Mouse (Mus musculus): ENCODE measurements around the gene Masp2. TPM values are rescaled to one million over a fixed set of nuclear protein-coding genes. Genes with fewer than 3 reads are reported as not detected.

Masp2 gene
- polyA plus RNA-seq, 1 experiment from 2014 or later, result 0.27 TPM

DNA sequence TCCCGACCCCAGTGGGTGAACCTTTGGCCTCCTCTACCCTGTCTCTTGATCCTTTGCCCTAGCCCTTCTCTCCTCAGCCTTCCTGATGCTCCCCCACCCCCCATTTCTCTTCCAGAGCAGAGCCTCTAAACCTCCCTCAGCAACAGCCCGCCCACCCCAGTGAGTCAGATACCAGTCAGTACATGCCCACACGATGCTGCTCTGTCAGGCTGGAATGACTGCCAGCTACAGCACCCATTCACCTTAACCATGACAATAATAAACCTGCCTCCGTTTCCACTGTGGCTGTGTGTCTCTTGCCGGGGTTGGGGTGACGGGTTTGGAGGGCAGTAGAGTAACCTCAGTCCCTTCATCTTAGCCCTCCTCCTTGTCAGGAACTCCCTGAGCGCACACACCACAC is 1.8 kb downstream of the Masp2 start:
- peaks cover 4% of the 10 kb centered on the region; the same call in 1 of the 2 replicates for H3K36me3 ChIP-seq (replicated peaks)
- ATAC-seq (ENCODE audit: low FRiP score), result no peak
- H3K4me3 ChIP-seq (replicated peaks), result no peak overlapping the region
- WGBS, result 85% methylated on average over 7 of the region's 7 CpGs
- H3K27me3 ChIP-seq, result no peaks in the 10 kb centered on the region
- H3K27ac ChIP-seq, result no peak overlapping the region
- no peak overlapping the region for H3K4me2 ChIP-seq
- H3K4me1 ChIP-seq, result no peaks in the 10 kb centered on the region
- H3K9me3 ChIP-seq, result no peaks in the 10 kb centered on the region
- H3K9ac ChIP-seq, result no peak overlapping the region

DNA sequence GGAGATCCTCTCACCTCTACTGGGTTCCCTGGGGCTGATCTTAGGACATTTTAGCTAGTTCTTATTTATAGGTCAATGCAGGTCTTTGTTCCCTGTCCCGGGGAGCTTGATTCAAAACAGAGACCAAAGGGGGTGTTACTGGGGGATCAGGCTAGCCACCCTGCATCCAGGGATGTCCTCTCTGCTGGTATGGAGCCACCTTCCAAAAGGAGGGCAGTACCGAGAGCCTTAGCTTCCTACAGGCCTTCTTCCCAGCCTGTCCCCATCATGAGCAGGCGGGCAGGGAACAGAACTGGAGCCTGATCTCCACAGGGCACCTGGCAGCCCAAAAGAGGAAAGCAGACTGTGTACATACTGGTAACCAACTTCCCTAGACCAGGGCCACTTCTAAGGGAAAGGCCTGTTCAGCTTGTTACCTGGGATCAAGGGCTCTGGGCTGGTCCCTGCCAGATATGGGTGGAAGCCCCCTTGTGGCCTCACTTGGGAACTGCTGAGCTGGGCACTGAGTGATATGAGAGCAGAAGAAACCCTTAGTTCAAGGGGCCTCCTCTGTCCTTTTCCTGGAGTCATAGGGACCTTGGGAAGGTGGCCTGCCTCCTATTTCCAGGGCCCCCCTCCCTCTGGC is 2.3 kb downstream of the Masp2 start:
- H3K27me3 ChIP-seq, result no peaks in the 10 kb centered on the region
- H3K27ac ChIP-seq, result no peak overlapping the region
- no peaks in the 10 kb centered on the region for H3K9me3 ChIP-seq
- no peaks in the 10 kb centered on the region; the same call in 1 of the 2 replicates for H3K36me3 ChIP-seq (replicated peaks)
- no peak overlapping the region for H3K4me2 ChIP-seq
- H3K9ac ChIP-seq, result no peak overlapping the region
- H3K4me3 ChIP-seq (replicated peaks), result no peak overlapping the region
- WGBS, result 89% methylated on average over 3 of the region's 3 CpGs
- H3K4me1 ChIP-seq, result no peaks in the 10 kb centered on the region
- ATAC-seq (ENCODE audit: low FRiP score), result peak; percentile 50; the same call in 1 of the 2 replicates

DNA sequence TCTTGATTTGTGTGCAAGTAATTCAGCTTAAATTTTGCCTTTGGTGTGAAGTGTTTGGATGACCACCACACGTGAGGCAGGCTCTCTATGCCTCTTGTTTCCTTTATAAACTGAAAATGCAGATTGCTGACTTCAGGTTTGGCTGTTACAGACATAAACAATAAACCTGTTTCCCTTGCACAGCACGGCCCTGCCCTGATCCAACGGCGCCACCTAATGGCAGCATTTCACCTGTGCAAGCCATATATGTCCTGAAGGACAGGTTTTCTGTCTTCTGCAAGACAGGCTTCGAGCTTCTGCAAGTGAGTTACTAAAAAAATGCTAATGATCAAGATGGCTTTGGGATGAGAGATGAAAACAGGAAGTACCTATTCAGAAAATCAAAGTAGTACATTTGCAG is 5.4 kb downstream of the Masp2 start:
- no peaks in the 10 kb centered on the region for H3K9me3 ChIP-seq
- H3K9ac ChIP-seq, result no peak overlapping the region
- H3K4me1 ChIP-seq, result no peaks in the 10 kb centered on the region
- H3K4me2 ChIP-seq, result no peak overlapping the region
- no peak for ATAC-seq (ENCODE audit: low FRiP score)
- H3K36me3 ChIP-seq (replicated peaks), result peaks cover 4% of the 10 kb centered on the region
- H3K27ac ChIP-seq, result no peak overlapping the region
- H3K4me3 ChIP-seq (replicated peaks), result no peak overlapping the region
- no peaks in the 10 kb centered on the region for H3K27me3 ChIP-seq
- 28% methylated on average over 5 of the region's 5 CpGs for WGBS

DNA sequence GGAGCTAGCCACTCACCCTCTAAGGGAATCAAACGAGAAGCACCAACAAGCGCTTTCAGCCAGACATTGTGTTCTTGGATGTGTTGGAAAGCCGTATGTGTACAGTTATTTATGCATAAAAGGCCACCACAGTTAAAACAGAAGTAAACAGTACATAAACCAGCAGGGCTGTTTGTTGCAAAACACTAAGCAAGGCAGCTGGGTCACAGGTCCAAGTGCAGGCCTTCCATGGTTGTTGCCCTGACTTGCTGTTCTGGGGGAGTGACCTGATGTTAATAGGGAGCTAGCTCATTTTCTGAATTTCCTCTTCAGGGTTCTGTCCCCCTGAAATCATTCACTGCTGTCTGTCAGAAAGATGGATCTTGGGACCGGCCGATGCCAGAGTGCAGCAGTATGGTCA is 7.5 kb downstream of the Masp2 start:
- Histone ChIP-seq H3K4me1 (peaks cover 7% of the 10 kb centered on the region; the same call in 1 of the 2 replicates), H3K9me3 (no peaks in the 10 kb centered on the region), H3K27me3 (no peaks in the 10 kb centered on the region), H3K9ac (no peak overlapping the region), H3K4me3 (replicated peaks) (no peak overlapping the region), H3K4me2 (no peak overlapping the region), H3K27ac (peak overlapping the region; percentile 25; the same call in 1 of the 2 replicates), H3K36me3 (replicated peaks) (peaks cover 19% of the 10 kb centered on the region)
- no peak for ATAC-seq (ENCODE audit: low FRiP score)
- 89% methylated on average over 5 of the region's 5 CpGs for WGBS

DNA sequence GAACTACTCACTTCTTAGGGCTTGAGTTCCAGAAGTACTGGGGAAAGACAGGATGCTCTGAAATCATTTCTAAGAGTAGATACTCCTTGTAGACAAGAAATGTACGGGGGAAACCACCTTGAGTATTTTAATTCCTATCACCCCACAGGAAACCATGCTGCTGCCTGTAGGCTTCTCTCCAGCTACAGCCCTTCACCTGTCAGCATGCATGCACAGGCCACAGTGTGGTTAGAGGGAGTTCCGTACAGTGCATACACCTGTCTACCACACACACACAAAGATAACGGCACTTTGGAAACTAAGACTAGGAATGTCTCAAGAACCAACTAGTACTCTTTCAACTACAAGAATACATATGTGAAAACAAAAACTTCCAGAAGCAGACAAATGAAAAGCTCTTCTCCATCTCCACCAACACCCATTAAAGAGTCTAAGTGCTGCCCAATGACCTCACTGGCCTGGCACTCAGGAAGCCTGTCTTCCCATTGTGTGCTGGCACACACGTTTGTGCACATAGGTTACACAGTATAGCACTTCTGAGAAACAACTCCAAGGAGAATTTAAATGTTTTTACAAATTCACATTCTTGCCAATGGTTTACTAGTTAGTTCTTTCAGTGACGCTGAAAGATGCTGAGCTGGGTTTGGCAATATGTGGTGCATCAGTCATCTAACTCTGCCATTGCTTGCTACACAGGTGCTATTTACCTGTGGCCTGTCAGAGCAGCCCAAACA is 8.4 kb downstream of the Masp2 start:
- no peak overlapping the region for H3K9ac ChIP-seq
- WGBS, result 72% methylated on average over 5 of the region's 5 CpGs
- no peak overlapping the region for H3K27ac ChIP-seq
- ATAC-seq (ENCODE audit: low FRiP score), result no peak
- H3K27me3 ChIP-seq, result no peaks in the 10 kb centered on the region
- no peak overlapping the region for H3K4me3 ChIP-seq (replicated peaks)
- H3K9me3 ChIP-seq, result no peaks in the 10 kb centered on the region
- peaks cover 7% of the 10 kb centered on the region; the same call in 1 of the 2 replicates for H3K4me1 ChIP-seq
- H3K36me3 ChIP-seq (replicated peaks), result peaks cover 29% of the 10 kb centered on the region
- no peak overlapping the region for H3K4me2 ChIP-seq

DNA sequence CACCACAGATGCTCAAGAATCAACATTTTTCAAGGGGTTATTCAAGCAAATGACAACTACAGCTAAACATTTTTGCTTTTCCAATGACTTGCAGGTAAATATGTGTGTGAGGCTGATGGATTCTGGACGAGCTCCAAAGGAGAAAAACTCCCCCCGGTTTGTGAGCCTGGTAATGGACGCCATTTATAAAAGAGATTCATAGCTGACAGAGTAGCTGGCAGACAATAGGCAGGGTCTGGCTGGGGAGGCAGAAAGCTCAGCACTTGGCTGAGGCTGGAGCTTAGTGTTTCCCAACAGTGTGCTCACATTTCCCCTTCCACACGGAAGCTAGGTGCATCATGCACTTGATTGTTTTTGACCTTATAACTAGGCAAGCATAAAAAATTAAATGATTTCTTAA is 10.2 kb downstream of the Masp2 start:
- H3K9me3 ChIP-seq, result no peaks in the 10 kb centered on the region
- H3K36me3 ChIP-seq (replicated peaks), result peaks cover 46% of the 10 kb centered on the region
- ATAC-seq (ENCODE audit: low FRiP score), result no peak
- peaks cover 7% of the 10 kb centered on the region; the same call in 1 of the 2 replicates for H3K4me1 ChIP-seq
- H3K4me2 ChIP-seq, result no peak overlapping the region
- WGBS, result 62% methylated on average over 4 of the region's 4 CpGs
- H3K4me3 ChIP-seq (replicated peaks), result no peak overlapping the region
- no peak overlapping the region for H3K9ac ChIP-seq
- no peaks in the 10 kb centered on the region for H3K27me3 ChIP-seq
- H3K27ac ChIP-seq, result no peak overlapping the region

DNA sequence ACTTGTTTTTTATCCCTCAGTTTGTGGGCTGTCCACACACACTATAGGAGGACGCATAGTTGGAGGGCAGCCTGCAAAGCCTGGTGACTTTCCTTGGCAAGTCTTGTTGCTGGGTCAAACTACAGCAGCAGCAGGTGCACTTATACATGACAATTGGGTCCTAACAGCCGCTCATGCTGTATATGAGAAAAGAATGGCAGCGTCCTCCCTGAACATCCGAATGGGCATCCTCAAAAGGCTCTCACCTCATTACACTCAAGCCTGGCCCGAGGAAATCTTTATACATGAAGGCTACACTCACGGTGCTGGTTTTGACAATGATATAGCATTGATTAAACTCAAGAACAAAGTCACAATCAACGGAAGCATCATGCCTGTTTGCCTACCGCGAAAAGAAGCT is 11.4 kb downstream of the Masp2 start:
- no peak overlapping the region for H3K4me2 ChIP-seq
- no peaks in the 10 kb centered on the region for H3K9me3 ChIP-seq
- no peak overlapping the region for H3K9ac ChIP-seq
- WGBS, result 67% methylated on average over 9 of the region's 9 CpGs
- no peak for ATAC-seq (ENCODE audit: low FRiP score)
- no peaks in the 10 kb centered on the region for H3K27me3 ChIP-seq
- H3K36me3 ChIP-seq (replicated peaks), result peaks cover 53% of the 10 kb centered on the region
- H3K4me1 ChIP-seq, result peaks cover 7% of the 10 kb centered on the region; the same call in 1 of the 2 replicates
- H3K4me3 ChIP-seq (replicated peaks), result no peak overlapping the region
- H3K27ac ChIP-seq, result peak overlapping the region; percentile 20; the same call in 1 of the 2 replicates

DNA sequence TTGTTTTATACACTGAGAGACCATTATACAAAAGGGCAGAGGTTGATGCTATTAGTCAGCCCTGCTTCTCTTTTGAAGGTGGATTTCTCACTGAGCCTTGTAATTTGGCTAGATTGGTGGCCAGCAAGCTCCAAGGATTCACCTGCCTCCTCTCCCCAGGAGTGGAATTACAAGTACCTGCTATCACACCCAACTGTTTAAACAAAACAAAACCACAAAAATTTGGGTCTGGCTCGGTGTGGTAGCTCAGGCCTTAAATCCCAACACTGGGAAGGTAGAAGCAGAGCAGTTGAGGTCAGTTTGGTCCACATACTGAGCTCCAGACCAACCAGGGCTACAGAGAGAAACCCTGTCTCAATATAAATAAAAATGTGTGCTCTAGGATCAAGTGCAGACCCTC is 17.5 kb downstream of the Masp2 start:
- no peaks in the 10 kb centered on the region for H3K27me3 ChIP-seq
- H3K4me3 ChIP-seq (replicated peaks), result no peak overlapping the region
- H3K4me2 ChIP-seq, result no peak overlapping the region
- no peak overlapping the region for H3K9ac ChIP-seq
- no peaks in the 10 kb centered on the region for H3K9me3 ChIP-seq
- ATAC-seq (ENCODE audit: low FRiP score), result no peak
- H3K27ac ChIP-seq, result no peak overlapping the region
- WGBS, result 97% methylated on average over 1 of the region's 1 CpGs
- H3K36me3 ChIP-seq (replicated peaks), result peaks cover 95% of the 10 kb centered on the region
- H3K4me1 ChIP-seq, result peaks cover 21% of the 10 kb centered on the region

DNA sequence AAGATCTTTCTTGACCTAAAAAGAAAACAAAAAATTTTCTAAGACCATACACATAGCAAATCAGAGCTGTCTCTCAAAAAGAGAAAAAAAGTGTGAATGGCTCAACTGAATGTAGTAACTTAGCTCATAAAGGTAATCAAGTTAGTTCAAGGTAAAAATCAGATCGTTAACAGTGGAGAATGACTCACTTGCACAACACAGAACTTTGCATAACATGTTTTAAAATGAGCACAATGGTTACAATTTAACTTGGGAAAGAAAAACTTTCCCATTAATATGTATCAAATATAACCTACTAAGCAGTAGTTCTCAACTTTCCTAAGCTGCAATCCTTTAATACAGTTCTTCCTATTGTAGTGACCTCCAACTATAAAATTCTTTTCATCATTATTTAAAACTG is 18.4 kb downstream of the Masp2 start:
- Histone ChIP-seq H3K36me3 (replicated peaks) (peaks cover 90% of the 10 kb centered on the region), H3K27ac (no peak overlapping the region), H3K9ac (no peak overlapping the region), H3K4me3 (replicated peaks) (no peak overlapping the region), H3K9me3 (no peaks in the 10 kb centered on the region), H3K4me1 (peaks cover 25% of the 10 kb centered on the region), H3K4me2 (no peak overlapping the region), H3K27me3 (no peaks in the 10 kb centered on the region)
- ATAC-seq (ENCODE audit: low FRiP score), result no peak
- WGBS, result 94% methylated on average over 1 of the region's 1 CpGs

DNA sequence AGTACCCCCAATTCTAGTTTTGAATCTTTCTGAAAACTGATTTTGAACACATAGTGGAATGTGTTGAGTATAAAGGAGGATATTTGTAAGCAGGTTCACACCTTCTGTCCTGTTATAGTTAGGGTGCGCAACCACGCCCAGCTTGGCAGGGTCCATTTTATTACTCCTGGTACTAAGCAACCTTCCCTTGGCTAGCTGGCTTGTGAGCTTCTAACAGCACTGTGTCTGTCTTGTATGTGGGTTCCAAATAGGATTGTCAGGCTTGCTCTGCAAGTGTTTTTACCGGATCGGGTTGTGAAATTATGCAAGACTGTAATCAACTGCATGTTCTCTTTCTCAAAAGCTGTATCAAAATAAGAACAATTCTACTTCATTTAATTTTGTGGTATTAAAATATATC is 20.1 kb downstream of the Masp2 start:
- ATAC-seq (ENCODE audit: low FRiP score), result no peak
- no peak overlapping the region for H3K4me2 ChIP-seq
- no peak overlapping the region for H3K9ac ChIP-seq
- H3K27me3 ChIP-seq, result no peaks in the 10 kb centered on the region
- H3K4me1 ChIP-seq, result peaks cover 25% of the 10 kb centered on the region
- peaks cover 73% of the 10 kb centered on the region for H3K36me3 ChIP-seq (replicated peaks)
- H3K9me3 ChIP-seq, result no peaks in the 10 kb centered on the region
- H3K4me3 ChIP-seq (replicated peaks), result no peak overlapping the region
- H3K27ac ChIP-seq, result no peak overlapping the region
- WGBS, result 96% methylated on average over 4 of the region's 4 CpGs

DNA sequence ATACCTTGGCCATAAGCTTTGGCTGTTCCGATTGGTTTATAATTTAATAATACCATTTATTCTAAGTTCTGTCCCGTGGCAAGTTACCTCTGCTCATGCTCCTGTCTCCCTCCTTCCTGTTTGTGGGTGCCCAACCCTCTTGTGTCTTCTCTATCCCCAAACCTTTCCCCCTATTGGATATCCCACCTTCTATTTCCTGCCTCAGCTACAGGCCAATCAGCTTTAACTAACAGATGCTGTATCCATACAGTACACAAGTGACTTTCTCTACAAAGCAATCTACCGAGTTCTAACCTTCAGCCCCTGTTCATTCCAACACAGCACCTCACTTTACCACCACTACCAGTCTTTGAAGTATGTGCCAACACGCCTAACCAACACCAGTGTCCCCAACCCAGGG is 21.3 kb downstream of the Masp2 start:
- H3K4me3 ChIP-seq (replicated peaks), result no peak overlapping the region

DNA sequence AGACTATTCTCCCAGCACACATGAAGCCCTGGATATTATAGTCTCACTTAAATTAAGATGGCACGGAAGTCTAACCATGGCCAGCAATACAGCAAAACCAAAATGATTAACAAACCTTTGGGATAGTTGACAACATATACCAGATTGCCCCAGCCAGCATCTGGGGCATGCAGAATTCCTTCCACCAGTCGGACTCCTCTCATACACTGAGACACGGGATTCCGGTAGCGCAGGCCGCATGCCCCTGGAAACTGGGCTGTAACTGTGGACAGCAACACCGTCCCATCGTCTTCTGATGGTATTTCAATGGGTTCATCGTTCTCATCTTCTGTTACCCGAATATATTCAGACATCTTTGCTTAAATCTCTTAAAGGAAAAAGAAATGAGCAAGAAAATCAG is 22.7 kb downstream of the Masp2 start:
- no peak overlapping the region for H3K9ac ChIP-seq
- H3K27ac ChIP-seq, result no peak overlapping the region
- peaks cover 52% of the 10 kb centered on the region for H3K36me3 ChIP-seq (replicated peaks)
- WGBS, result 86% methylated on average over 10 of the region's 10 CpGs
- H3K9me3 ChIP-seq, result no peaks in the 10 kb centered on the region
- no peak for ATAC-seq (ENCODE audit: low FRiP score)
- H3K4me1 ChIP-seq, result peaks cover 25% of the 10 kb centered on the region
- peak overlapping the region; percentile 94 for H3K4me3 ChIP-seq (replicated peaks)
- no peaks in the 10 kb centered on the region for H3K27me3 ChIP-seq
- peak overlapping the region; percentile 89 for H3K4me2 ChIP-seq

More for the DNA sequence above, 21.3 kb downstream of the Masp2 start:
- WGBS, result 94% methylated on average over 4 of the region's 4 CpGs
- H3K9me3 ChIP-seq, result no peaks in the 10 kb centered on the region
- H3K36me3 ChIP-seq (replicated peaks), result peaks cover 66% of the 10 kb centered on the region
- H3K27ac ChIP-seq, result no peak overlapping the region
- no peaks in the 10 kb centered on the region for H3K27me3 ChIP-seq
- no peak for ATAC-seq (ENCODE audit: low FRiP score)
- H3K4me1 ChIP-seq, result peaks cover 25% of the 10 kb centered on the region
- H3K9ac ChIP-seq, result no peak overlapping the region
- no peak overlapping the region for H3K4me2 ChIP-seq

Measured in forebrain, embryonic 12.5 days (tissue).